Mouse (Mus musculus) embryo, embryonic 10 days (tissue): ENCODE results near the gene Zbtb45.
A peak's percentile ranks its signal among the peaks of the same experiment; 100 is the strongest.

Source experiments
- DNase-seq: peaks from one replicate; pipeline ENCODE4 v3.0.0-alpha.2; 2015; ENCODE audit warnings: low spot score

Gene Zbtb45

GRCm38 (mm10) chr7:13010005-13010908 lies at the start of gene Zbtb45:
Gene Zbtb45, minus strand, starts transcription at chr7:13010034.
- DNase-seq: peak; percentile 56

DNA sequence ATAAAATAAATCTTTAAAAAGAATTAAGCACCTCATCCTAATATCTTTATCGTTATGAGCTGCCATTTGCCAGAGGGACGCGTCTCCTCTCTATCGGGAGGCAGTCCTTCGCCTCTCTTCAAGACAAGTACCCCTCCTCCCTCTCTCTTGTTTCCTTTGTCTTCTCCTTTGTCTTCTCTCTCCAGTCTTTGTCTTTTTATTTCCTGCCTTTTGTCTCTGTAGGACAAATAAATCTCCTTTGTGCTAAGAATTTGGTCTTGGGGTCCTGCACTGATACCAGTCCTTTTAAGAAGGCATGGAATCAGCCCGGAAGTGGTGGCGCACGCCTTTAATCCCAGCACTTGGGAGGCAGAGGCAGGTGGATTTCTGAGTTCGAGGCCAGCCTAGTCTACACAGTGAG lies 49.7 kb upstream of the Zbtb45 start:
- DNase-seq: no peak

DNA sequence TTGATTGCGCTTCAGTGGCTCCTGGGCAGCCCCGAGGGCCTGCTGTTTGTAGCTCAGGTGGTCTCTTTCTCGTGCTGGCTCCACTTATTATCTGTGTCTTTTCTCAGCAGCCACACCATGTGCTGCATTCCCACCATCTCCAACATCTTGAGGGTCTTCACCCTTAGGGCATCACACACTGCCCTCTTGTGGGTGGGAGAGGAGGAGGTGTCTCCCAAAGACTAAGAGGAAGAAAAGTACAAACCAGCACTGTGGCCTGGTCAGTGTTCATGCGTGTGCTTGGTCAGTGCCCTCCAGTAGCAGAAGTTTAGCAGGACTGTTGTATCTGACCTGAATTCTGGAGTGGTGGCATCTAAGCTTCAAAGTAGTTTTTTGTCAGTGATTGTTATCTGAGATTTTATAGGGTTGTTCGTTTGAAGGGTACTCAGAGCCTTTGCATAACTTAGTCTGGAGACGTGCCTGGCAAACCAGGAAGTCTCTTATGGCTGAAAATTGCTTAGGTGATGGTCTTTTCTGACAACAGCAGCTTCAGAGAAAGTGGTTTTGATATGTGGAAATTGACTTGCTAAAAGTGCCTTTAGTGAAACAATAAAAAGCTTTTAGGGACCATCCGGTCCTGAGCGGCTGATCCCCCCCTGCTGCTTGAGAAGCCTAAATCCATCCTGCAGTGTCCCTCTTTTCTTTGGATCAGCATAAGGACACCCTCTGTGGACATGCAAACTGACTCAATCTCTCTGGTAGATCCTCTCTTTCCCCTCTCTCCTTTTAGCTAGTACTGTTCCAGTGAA lies 47.3 kb upstream of the Zbtb45 start:
- no peak for DNase-seq

- DNase-seq: peak; percentile 98
Measured at GRCm38 (mm10) chr7:13054287-13055010, 44.6 kb upstream of the Zbtb45 start, which contains the start of gene Mzf1. Gene Mzf1, minus strand, starts transcription at chr7:13054764.

GRCm38 (mm10) chr7:13053961-13054286 lies 44.1 kb upstream of the Zbtb45 start:
- no peak for DNase-seq

- DNase-seq: no peak
Measured at GRCm38 (mm10) chr7:13053501-13053900, 43.7 kb upstream of the Zbtb45 start.

GRCm38 (mm10) chr7:13053001-13053400 lies 43.2 kb upstream of the Zbtb45 start:
- no peak for DNase-seq

DNA sequence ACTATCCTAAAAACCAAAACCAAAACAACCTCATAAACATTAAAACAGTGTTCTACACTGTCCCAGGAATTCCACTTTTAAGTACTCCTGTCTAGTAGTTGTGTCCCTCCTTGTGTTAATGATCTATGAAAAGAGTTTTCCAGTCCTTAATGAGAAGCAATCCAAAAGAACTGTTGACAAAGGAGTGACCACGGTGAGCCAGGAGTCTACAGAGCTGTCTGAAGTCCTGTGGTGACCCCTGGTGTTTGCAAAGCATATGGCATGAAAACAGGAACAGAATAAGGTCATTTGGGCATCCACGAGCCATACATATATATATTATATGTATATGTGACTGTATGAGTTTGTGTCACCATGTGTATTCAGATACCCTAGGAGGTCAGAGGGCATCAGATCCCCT lies 36.2 kb upstream of the Zbtb45 start:
- peak; percentile 80 for DNase-seq

GRCm38 (mm10) chr7:13044254-13044625 lies 34.4 kb upstream of the Zbtb45 start:
- DNase-seq: no peak

GRCm38 (mm10) chr7:13043445-13044253 lies 33.8 kb upstream of the Zbtb45 start:
- DNase-seq: peak; percentile 71

DNA sequence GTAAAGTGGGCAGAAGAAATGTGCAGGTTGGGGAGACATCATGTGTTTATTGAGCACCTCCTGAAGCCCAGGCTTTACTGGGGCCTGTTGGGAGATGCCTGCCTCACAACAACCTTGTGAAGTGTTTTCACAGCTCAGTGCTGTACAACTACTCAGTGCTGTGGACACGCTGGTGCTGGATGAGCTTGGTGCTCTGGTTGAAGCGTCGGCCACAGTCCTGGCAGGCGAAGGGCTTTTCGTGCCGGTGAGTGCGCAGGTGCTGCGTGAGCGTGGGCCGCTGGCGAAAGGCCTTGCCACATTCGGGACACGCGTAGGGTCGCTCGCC lies 33.2 kb upstream of the Zbtb45 start:
- no peak for DNase-seq

DNA sequence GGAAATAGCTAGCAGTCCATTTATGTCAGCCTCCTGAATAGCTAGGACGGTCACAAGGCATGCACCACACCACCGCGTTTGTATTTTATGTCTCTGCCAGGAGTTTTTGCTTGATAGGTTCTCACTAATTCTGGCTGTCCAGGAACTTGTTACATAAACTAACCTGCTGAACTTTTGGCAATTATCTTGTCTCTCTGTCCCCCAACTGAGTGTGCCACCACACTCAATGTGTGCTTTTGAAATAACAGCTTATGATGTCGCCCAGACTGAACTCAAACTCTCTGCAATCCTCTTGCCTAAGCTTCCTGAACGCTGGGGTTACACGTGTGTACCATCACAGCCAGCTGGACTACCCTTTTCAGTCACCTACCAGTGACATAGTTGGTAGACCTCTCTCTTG lies 32.7 kb upstream of the Zbtb45 start:
- DNase-seq: no peak

DNA sequence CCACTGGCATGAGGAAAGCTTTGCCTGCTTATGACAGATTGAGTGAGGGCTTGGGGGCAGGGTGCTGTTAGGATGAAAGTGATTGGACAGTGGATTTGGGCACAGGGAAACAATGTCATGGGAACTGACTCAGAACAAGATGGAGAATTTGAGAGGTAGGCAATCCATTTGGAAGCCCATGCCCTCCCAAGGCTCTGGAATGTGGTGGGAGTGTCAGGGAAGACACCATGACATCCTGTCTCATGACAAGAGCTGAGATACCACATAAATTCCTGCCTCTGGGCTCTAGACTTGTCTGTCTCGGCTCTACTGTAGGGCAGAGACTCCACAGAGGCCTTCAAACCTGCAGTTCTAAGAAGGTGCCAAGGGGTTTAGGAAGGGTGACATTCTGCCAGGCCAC lies 31.4 kb upstream of the Zbtb45 start:
- DNase-seq: no peak

- DNase-seq: no peak
Measured at GRCm38 (mm10) chr7:13039181-13039580, 29.3 kb upstream of the Zbtb45 start.

DNA sequence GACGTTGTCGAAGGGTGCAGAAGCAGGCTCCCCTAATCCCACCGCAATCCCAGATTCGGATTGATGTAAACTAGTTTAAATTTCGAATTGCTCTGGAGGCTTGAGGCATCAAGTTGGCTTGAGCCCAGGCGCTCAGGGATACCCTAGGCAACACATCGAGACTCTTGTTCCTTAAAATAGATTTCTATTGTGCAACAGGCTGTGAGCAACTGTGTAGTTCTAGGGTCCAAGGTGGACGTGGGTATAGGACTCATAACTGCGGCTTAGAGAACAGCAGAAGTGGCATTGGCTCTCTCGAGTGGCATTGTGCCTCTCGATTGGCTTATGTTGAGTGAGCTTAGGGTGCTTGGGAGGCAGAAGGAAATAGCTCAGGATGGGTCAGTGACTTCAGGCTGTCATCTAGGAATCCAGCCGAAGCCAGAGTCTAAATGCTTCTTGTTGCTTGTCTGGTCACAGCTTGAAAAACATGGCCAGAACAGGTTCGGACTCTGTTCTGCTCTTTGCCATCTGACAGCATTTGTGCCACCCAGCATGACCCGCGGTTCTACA lies 28.9 kb upstream of the Zbtb45 start:
- peak; percentile 48 for DNase-seq

DNA sequence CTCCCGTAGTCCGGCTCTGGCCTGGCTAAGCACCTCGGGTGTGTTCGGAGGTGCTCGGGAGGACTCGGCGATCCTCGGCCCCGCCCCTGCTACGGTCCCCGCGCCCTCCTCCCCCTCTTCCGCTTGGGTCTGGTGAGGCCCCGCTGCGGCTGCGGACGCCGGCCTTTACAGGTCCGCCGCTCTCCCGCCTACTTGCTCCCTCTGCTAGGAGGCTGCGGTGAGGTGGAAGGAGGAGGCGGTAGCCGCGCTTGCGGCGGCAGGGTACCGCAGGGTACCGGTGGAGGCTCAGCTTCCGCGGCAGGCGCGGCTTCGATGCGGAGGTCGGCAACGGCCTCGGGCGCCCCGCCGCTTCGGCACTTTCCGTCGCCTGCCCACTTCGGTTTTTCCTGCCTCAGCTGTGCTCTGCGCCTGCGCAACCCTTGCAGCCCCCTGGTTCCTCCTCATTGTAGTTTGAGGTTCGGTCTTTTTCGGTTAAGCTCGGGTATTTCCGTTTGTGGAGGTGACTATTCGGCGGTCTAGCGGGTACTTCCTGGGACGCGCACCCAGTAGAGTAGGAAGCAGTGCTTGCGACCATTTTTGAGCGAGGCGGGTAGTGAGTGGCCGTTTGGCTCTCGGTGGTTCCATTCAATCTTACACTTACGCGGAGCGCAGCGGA lies 28.2 kb upstream of the Zbtb45 start, which contains the start of gene Ube2m:
Gene Ube2m, minus strand, starts transcription at position 375 of the 655 bp plus-strand sequence.
- peak; percentile 98 for DNase-seq

DNA sequence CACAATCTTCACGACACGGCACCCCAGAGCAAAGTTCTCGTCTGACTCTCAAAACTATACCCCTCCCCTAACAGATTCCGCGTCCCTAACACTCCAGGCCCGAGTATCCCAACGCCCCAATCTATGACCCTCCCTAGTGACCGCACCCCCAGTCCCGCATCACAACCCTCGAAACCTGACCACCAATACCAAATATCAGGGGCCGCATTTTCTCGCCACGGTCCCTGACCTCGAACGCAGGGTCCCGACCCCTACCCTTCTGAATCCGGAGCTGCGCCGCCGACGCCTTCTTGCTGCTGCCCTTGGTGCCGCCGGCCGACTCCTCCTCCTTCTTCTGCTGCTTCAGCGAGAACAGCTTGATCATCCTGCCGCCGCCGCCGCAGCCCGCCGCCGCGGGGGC lies 27.5 kb upstream of the Zbtb45 start:
- peak; percentile 55 for DNase-seq

GRCm38 (mm10) chr7:13036806-13037205 lies 27.0 kb upstream of the Zbtb45 start:
- DNase-seq: no peak

- DNase-seq: no peak
Measured at GRCm38 (mm10) chr7:13035211-13035855, 25.5 kb upstream of the Zbtb45 start.
